Mouse (Mus musculus) forebrain, embryonic 12.5 days (tissue): ENCODE data around the gene Htra2. TPM values are rescaled to one million over a fixed set of nuclear protein-coding genes. Genes with fewer than 3 reads are reported as not detected.

ENCODE experiments used
- ATAC-seq: fragments of 200-750 bp; cut with Nextera tagmentation; 2 replicates; pipeline ENCODE4 v1.8.0; 2017; ENCODE audit warnings: moderate TSS enrichment; ENCODE audit not compliant: low FRiP score
- H3K27ac ChIP-seq: fragments of 300-500 bp; sonication (generic); 2 replicates; pipeline ENCODE4 v1.5.1; 2016; ENCODE audit warnings: mild to moderate bottlenecking
- H3K27me3 ChIP-seq: fragments of 300-500 bp; sonication (generic); 2 replicates; pipeline ENCODE4 v1.6.1; 2016; ENCODE audit warnings: mild to moderate bottlenecking
- H3K36me3 ChIP-seq: fragments of 300-500 bp; sonication (generic); replicated peaks from 2 replicates; pipeline ENCODE4 v1.6.1; 2016; ENCODE audit warnings: mild to moderate bottlenecking
- H3K4me1 ChIP-seq: fragments of 300-500 bp; sonication (generic); 2 replicates; pipeline ENCODE4 v1.6.1; 2016
- H3K4me2 ChIP-seq: fragments of 300-500 bp; sonication (generic); 2 replicates; pipeline ENCODE4 v1.6.1; 2016; ENCODE audit warnings: mild to moderate bottlenecking, moderate library complexity
- H3K4me3 ChIP-seq: fragments of 300-500 bp; sonication (generic); replicated peaks from 2 replicates; pipeline ENCODE4 v1.5.1; 2016; ENCODE audit warnings: mild to moderate bottlenecking
- H3K9ac ChIP-seq: fragments of 300-500 bp; sonication (generic); 2 replicates; pipeline ENCODE4 v1.6.1; 2016; ENCODE audit warnings: mild to moderate bottlenecking
- H3K9me3 ChIP-seq: fragments of 300-500 bp; sonication (generic); 2 replicates; pipeline ENCODE4 v1.6.1; 2016
- WGBS: fragments of 180-500 bp; shearing (Covaris S2); methylation state at CpG from one replicate; pipeline ENCODE4 v1.1.7; 2016; 5-methylcytosine and 5-hydroxymethylcytosine counted together
- microRNA counts: library from miRNA; unstranded; fragments of <30 nt; microRNA quantifications from one replicate; lab custom pipeline; 2017
- microRNA-seq: library from miRNA; unstranded; fragments of <30 nt; microRNA quantifications from one replicate; pipeline ENCODE4, GENCODE M21; 2017
- polyA plus RNA-seq: library from polyadenylated mRNA; unstranded; fragments of >200 nt; fragmentation: Nextera tagmentation; extraction: Ambion mirVana; gene quantifications from 2 replicates; pipeline ENCODE4 v1.2.1, GENCODE M21; 2016

The Htra2 gene
- polyA plus RNA-seq, 1 experiment from 2014 or later = 65.9 TPM

DNA sequence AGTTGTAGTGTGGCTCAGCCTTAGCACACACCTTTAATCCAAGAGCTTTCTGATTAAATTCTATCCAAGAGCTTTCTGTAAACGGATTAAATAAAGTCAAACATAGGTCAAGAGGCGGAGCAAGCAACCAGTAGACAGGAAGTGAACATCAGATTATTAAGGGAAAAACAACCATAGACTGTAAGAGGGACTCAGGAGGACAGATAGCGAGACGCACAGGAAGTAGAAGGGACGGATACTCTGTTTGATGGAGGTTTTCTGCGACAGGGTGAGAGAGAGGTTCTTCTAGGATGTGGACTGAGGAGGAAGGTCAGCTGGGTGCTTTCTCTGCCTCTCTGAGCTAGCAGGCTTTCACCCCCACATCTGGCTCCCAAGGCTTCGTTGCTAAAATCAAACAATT lies 45.1 kb downstream of the Htra2 start:
- Histone ChIP-seq H3K4me2 (no peak overlapping the region), H3K36me3 (no peaks in the 10 kb centered on the region), H3K4me1 (no peaks in the 10 kb centered on the region), H3K4me3 (no peak overlapping the region), H3K9ac (no peak overlapping the region), H3K27me3 (peaks cover 7% of the 10 kb centered on the region; the same call in 1 of the 2 replicates), H3K27ac (no peak overlapping the region), H3K9me3 (no peaks in the 10 kb centered on the region)
- 81% methylated on average over 7 of the region's 7 CpGs for WGBS
- ATAC-seq = no peak

DNA sequence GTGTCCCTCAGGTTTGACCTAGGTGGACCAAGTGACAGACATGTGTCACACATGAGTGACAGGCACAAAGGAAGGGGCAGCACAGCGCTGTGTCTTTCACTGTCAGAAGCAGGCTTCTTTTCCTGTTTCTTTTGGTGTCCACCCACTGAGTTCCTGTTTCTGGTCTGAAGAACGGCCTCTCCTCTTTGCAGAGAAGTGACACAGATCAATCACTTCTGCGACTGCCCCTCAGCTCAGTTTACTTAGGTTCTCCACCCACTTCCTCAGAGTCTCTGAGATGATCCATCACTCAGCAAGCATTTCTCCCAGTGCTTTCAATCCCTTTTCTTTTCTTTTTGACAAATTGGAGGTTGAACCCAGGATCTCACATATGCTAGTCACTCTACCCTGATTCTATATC lies 46.4 kb downstream of the Htra2 start:
- no peak overlapping the region for H3K9ac ChIP-seq
- peaks cover 7% of the 10 kb centered on the region; the same call in 1 of the 2 replicates for H3K27me3 ChIP-seq
- no peak overlapping the region for H3K4me3 ChIP-seq
- H3K4me2 ChIP-seq = no peak overlapping the region
- ATAC-seq = no peak
- no peaks in the 10 kb centered on the region for H3K36me3 ChIP-seq
- no peaks in the 10 kb centered on the region for H3K9me3 ChIP-seq
- WGBS = 77% methylated on average over 3 of the region's 3 CpGs
- H3K4me1 ChIP-seq = no peaks in the 10 kb centered on the region
- H3K27ac ChIP-seq = no peak overlapping the region

DNA sequence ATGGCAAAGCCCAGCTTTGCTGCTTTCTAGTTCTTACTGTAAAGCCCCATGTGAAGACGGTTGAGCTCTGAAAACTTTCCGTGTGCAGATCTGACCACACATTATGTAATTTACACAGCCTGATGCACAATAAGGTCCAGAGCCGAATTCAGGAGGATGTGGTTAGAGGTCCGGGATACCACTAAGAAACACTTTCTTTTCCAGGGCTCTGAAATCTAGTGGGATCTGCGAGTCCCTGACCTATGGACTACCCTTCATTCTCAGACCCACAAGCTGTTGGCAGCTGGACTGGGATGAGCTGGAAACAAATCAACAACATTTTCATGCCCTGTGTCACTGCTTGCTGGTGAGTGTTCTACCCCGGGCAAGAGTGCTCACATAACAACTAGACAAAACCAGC lies 49.0 kb downstream of the Htra2 start:
- H3K4me1 ChIP-seq = no peaks in the 10 kb centered on the region
- H3K9me3 ChIP-seq = no peaks in the 10 kb centered on the region
- no peak overlapping the region for H3K4me3 ChIP-seq
- H3K36me3 ChIP-seq = no peaks in the 10 kb centered on the region
- no peak overlapping the region for H3K4me2 ChIP-seq
- ATAC-seq = no peak
- 84% methylated on average over 6 of the region's 6 CpGs for WGBS
- H3K9ac ChIP-seq = no peak overlapping the region
- peaks cover 7% of the 10 kb centered on the region; the same call in 1 of the 2 replicates for H3K27me3 ChIP-seq
- H3K27ac ChIP-seq = no peak overlapping the region

DNA sequence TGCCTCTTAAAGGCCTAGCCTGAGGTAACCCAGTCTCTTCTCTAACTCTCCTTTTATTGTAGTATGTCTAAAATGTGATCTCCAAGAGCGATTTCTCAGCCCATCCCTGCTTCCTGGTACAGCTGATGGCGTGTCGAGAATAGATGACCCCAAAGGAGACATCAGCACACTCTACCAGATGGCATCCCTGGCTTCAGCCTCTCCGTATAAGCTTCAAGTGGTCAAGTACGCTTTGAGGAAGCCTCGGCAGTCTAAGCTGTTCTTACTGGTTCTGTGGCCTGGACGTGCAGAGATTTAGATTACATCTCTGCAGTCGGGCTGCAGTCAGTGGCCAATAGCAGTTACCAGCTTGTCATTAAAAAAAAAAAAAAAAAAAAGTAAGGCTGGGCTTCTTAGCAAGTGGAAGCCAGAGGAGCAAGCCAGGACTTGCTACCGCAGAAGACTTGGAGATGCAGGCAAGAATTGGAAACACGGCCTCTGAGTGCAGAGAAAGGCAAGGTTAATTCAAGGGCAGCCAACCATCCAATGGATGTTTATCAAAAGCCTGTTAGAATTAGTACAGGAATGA lies 49.5 kb downstream of the Htra2 start:
- ATAC-seq = no peak
- 88% methylated on average over 10 of the region's 10 CpGs for WGBS
- Histone ChIP-seq H3K4me2 (no peak overlapping the region), H3K4me1 (no peaks in the 10 kb centered on the region), H3K4me3 (no peak overlapping the region), H3K36me3 (no peaks in the 10 kb centered on the region), H3K9ac (no peak overlapping the region), H3K27me3 (peaks cover 5% of the 10 kb centered on the region; the same call in 1 of the 2 replicates), H3K27ac (no peak overlapping the region), H3K9me3 (no peaks in the 10 kb centered on the region)

DNA sequence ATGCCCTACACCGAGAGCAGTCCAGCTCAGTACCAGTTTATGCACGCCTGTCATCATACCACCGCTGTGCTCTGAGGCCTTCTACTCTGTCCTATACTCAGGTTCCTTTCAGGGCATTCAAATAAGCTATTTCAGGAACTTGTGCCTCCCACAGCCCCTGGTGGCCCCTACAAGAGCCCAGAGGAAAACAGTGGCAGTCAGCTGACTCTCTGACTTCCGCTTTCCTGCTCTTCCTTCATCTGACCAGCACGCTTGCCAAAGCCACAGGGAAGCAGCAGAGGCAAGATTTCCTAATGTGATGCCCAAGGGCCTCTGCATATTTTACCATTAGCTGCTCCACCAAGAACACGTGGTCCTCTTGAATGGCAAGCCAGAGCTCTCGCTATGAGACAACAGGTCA lies 50.2 kb downstream of the Htra2 start:
- Histone ChIP-seq H3K36me3 (no peaks in the 10 kb centered on the region), H3K4me2 (no peak overlapping the region), H3K27ac (no peak overlapping the region), H3K4me3 (no peak overlapping the region), H3K27me3 (peaks cover 3% of the 10 kb centered on the region; the same call in 1 of the 2 replicates), H3K9ac (no peak overlapping the region), H3K4me1 (no peaks in the 10 kb centered on the region), H3K9me3 (no peaks in the 10 kb centered on the region)
- no peak for ATAC-seq
- WGBS = 68% methylated on average over 7 of the region's 7 CpGs

DNA sequence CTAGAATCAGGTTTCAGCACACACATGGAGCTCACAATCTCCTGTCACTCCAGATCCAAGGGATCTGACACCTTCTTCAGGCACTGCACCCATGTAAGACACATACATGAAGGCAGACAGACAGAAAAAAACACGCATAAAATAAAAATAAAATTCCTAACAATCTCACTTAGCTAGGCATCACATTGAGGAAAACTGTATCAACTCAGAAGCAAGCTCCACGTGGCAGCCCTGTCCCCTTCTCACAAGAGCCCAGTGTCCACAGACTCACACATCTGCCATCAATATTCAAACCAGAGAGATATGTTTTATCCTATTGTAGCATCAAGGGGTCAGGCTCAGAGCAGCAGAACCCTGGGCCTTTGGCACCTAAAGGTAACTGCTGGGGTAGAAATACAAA lies 50.8 kb downstream of the Htra2 start:
- 88% methylated on average over 2 of the region's 2 CpGs for WGBS
- Histone ChIP-seq H3K9ac (no peak overlapping the region), H3K4me1 (no peaks in the 10 kb centered on the region), H3K36me3 (no peaks in the 10 kb centered on the region), H3K4me3 (no peak overlapping the region), H3K9me3 (no peaks in the 10 kb centered on the region), H3K4me2 (no peak overlapping the region), H3K27me3 (peaks cover 3% of the 10 kb centered on the region; the same call in 1 of the 2 replicates), H3K27ac (no peak overlapping the region)
- no peak for ATAC-seq

DNA sequence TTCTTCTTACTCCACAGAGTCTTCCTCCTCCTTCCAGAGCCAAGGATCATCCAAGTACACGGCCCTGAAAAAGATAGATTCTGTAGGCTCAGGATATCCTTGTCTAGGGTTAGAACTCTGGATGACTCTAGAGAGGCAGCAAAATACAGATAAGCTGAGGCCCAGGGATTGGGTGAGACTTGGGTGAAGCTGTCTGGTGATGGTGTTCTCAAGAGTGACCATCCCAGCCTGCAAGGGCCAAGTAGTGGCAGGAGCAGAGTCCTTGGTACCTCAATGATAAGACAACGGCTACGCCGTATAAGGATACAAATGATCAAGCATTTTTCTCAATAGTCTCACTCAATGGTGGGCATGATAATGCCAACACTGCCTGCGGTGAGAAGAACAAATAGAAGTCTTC lies 51.2 kb downstream of the Htra2 start:
- no peak overlapping the region for H3K4me3 ChIP-seq
- ATAC-seq = no peak
- no peaks in the 10 kb centered on the region for H3K9me3 ChIP-seq
- H3K36me3 ChIP-seq = no peaks in the 10 kb centered on the region
- 89% methylated on average over 5 of the region's 5 CpGs for WGBS
- H3K27me3 ChIP-seq = peaks cover 3% of the 10 kb centered on the region; the same call in 1 of the 2 replicates
- no peak overlapping the region for H3K9ac ChIP-seq
- no peak overlapping the region for H3K27ac ChIP-seq
- no peaks in the 10 kb centered on the region for H3K4me1 ChIP-seq
- H3K4me2 ChIP-seq = no peak overlapping the region

DNA sequence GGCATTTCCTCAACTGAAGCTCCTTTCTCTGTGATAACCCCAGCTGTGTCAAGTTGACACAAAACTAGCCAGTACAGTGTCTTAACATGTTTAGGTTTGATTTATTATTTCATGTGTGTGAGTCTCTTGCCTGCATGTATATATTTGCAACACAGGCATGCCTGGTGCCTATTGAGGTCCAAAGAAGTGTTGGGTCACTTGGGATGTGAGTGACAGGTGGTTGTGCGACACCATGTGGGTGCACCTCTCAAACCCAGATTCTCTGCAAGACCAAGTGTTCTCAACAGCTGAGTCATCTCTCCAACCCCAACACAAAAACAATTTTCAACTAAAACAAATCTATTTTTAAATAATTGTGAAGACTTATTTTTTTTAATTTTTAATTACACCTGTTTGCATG lies 52.0 kb downstream of the Htra2 start:
- H3K4me2 ChIP-seq = no peak overlapping the region
- H3K9ac ChIP-seq = no peak overlapping the region
- WGBS = 96% methylated on average over 1 of the region's 1 CpGs
- H3K9me3 ChIP-seq = no peaks in the 10 kb centered on the region
- H3K4me1 ChIP-seq = no peaks in the 10 kb centered on the region
- H3K27ac ChIP-seq = no peak overlapping the region
- no peak for ATAC-seq
- no peaks in the 10 kb centered on the region for H3K36me3 ChIP-seq
- H3K27me3 ChIP-seq = no peaks in the 10 kb centered on the region
- no peak overlapping the region for H3K4me3 ChIP-seq

MicroRNA genes within 50 kb of the gene (microRNA counts, 519-probe panel; counts per million panel counts)
- not detected for microRNA mmu-miR-3470a+mmu-miR-3470b (lab: Ali Mortazavi, UCI)

Small RNA genes within 50 kb of the gene (microRNA-seq; reads per million reads assigned to microRNA genes)
- gene Mir3470a (not detected), gene Mir7040 (not detected)

Other genes with a start within 250 kb of the Htra2 start
- 4.6 and 5.9 TPM in 2 replicates for gene Sema4f, start 115.5 kb downstream of the Htra2 start, polyA plus RNA-seq
- not detected in 2 replicates for gene M1ap, start 108.4 kb downstream of the Htra2 start, polyA plus RNA-seq
- 4.9 and 5.4 TPM in 2 replicates for gene Dok1, start 21.8 kb downstream of the Htra2 start, polyA plus RNA-seq
- gene Loxl3, start 21.1 kb downstream of the Htra2 start, polyA plus RNA-seq = 6.2 and 8.0 TPM in 2 replicates
- 137 and 142 TPM in 2 replicates for gene Aup1, start 752 bp downstream of the Htra2 start, polyA plus RNA-seq
- gene Dqx1, start 2.6 kb upstream of the Htra2 start, polyA plus RNA-seq = 0.63 and 0.88 TPM in 2 replicates
- gene Tlx2, start 15.0 kb upstream of the Htra2 start, polyA plus RNA-seq = not detected in 2 replicates
- gene Pcgf1, start 22.6 kb upstream of the Htra2 start, polyA plus RNA-seq = 36.3 and 37.0 TPM in 2 replicates
- 0.27 TPM in 1 of 2 replicates, not detected in the other for gene Lbx2, start 31.1 kb upstream of the Htra2 start, polyA plus RNA-seq
- gene Ccdc142, start 46.3 kb upstream of the Htra2 start, polyA plus RNA-seq = 2.6 and 3.4 TPM in 2 replicates
- gene Gm42688, start 46.3 kb upstream of the Htra2 start, polyA plus RNA-seq = 3.4 and 3.7 TPM in 2 replicates
- gene Mrpl53, start 53.8 kb upstream of the Htra2 start, polyA plus RNA-seq = 117 TPM in 2 replicates
- 37.4 and 38.6 TPM in 2 replicates for gene Mogs, start 60.2 kb upstream of the Htra2 start, polyA plus RNA-seq
- 202 and 219 TPM in 2 replicates for gene Wbp1, start 66.3 kb upstream of the Htra2 start, polyA plus RNA-seq
- gene Ino80b, start 70.2 kb upstream of the Htra2 start, polyA plus RNA-seq = 19.0 and 20.6 TPM in 2 replicates
- gene Rtkn, start 80.2 kb upstream of the Htra2 start, polyA plus RNA-seq = 19.9 and 20.1 TPM in 2 replicates
- 12.5 and 15.4 TPM in 2 replicates for gene Wdr54, start 101.1 kb upstream of the Htra2 start, polyA plus RNA-seq
- gene 1700003E16Rik, start 101.1 kb upstream of the Htra2 start, polyA plus RNA-seq = 1.8 and 2.7 TPM in 2 replicates
- gene Dctn1, start 110.6 kb upstream of the Htra2 start, polyA plus RNA-seq = 128 and 137 TPM in 2 replicates
- 0.12 and 0.24 TPM in 2 replicates for gene Slc4a5, start 164.6 kb upstream of the Htra2 start, polyA plus RNA-seq